ENCODE assay signal across 11 mouse cellular contexts in the genomic region with DNA sequence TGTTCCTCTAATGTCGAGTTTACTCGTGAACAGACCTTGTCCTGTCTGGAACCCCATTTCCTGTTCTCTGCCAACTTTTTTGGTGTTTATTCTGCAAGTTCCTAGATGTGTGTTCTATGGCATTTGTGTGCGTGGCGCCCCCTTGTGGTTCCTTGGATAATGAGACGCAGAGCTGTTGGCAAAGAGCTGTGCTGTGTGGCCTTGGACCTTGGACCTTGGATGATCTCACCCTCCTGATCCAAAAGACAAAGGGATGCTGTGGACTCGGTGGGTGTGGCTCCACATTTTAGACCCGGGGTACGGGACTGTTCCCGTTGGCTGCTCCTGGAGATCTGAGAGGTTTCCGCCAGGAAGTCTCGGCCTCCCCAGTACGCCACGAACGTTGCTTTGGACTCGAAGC. TPM values are rescaled to one million over a fixed set of nuclear protein-coding genes. Genes with fewer than 3 reads are reported as not detected.
DNase-seq lines count a peak whose midpoint lies in the region; ATAC-seq and TF ChIP-seq lines count a peak whose summit lies in the region.
"Had no signal": no experiment of that assay in that cellular context is flagged by ENCODE, and none has a peak within 500 bp of the region (broad histone marks: within the 10 kb centered on the region; RNA-seq: fewer than 3 reads in every experiment).

A gene (plus strand): TSS at position 271 of the 400 bp plus-strand sequence.

- peak; percentile 60 for TF ChIP-seq CTCF in liver, postnatal 0 days (IDR thresholded peaks at IDR 0.05; ENCODE audit: low read depth)

- no peaks in the 10 kb centered on the region for H3K27me3 ChIP-seq in heart, embryonic 10.5 days (ENCODE audit: insufficient read depth, poor library complexity, severe bottlenecking)
- H3K27me3 ChIP-seq in liver, postnatal 0 days (ENCODE audit: insufficient read depth, low read length) = no peaks in the 10 kb centered on the region
- H3K27me3 ChIP-seq in neural tube, embryonic 15.5 days (replicated peaks) = no peaks in the 10 kb centered on the region
- H3K27me3 ChIP-seq: embryonic facial prominence, embryonic 12.5 days; neural tube, embryonic 12.5 days had no signal

- no peaks in the 10 kb centered on the region for H3K9me3 ChIP-seq in heart, embryonic 10.5 days
- H3K9me3 ChIP-seq in liver, postnatal 0 days (ENCODE audit: low read length) = no peaks in the 10 kb centered on the region
- no peaks in the 10 kb centered on the region for H3K9me3 ChIP-seq in neural tube, embryonic 15.5 days (replicated peaks)
- H3K9me3 ChIP-seq: embryonic facial prominence, embryonic 12.5 days; neural tube, embryonic 12.5 days had no signal

- no peak within 1 kb of the TSS for H3K27ac ChIP-seq in heart, embryonic 10.5 days
- H3K27ac ChIP-seq in liver, postnatal 0 days (ENCODE audit: low read depth) = no peak within 1 kb of the TSS
- no peak within 1 kb of the TSS for H3K27ac ChIP-seq in neural tube, embryonic 15.5 days (replicated peaks)
- H3K27ac ChIP-seq: embryonic facial prominence, embryonic 12.5 days; neural tube, embryonic 12.5 days had no signal

- no peaks in the 10 kb centered on the region for H3K36me3 ChIP-seq in heart, embryonic 10.5 days
- no peaks in the 10 kb centered on the region for H3K36me3 ChIP-seq in liver, postnatal 0 days (replicated peaks; ENCODE audit: insufficient read depth, low read length)
- H3K36me3 ChIP-seq in neural tube, embryonic 15.5 days = no peaks in the 10 kb centered on the region
- H3K36me3 ChIP-seq: embryonic facial prominence, embryonic 12.5 days; neural tube, embryonic 12.5 days had no signal

- intact Hi-C loops in heart, postnatal 36 days (cut with DNase I) = no loop called here

- no peak for TF ChIP-seq EP300 in liver, postnatal 0 days (IDR thresholded peaks at IDR 0.05; ENCODE audit: low read depth)

- no peak within 1 kb of the TSS for H3K4me2 ChIP-seq in liver, postnatal 0 days (ENCODE audit: low read depth, low read length)
- no peak within 1 kb of the TSS for H3K4me2 ChIP-seq in neural tube, embryonic 15.5 days
- H3K4me2 ChIP-seq: embryonic facial prominence, embryonic 12.5 days; neural tube, embryonic 12.5 days had no signal

- no peak within 1 kb of the TSS for H3K9ac ChIP-seq in liver, postnatal 0 days (replicated peaks)
- H3K9ac ChIP-seq in neural tube, embryonic 15.5 days (replicated peaks) = no peak within 1 kb of the TSS
- H3K9ac ChIP-seq: embryonic facial prominence, embryonic 12.5 days; neural tube, embryonic 12.5 days had no signal

- peak; percentile 23 to 53 for DNase-seq in heart, postnatal 36 days
- no peak for DNase-seq in heart, embryonic 10.5 days (ENCODE audit: low spot score)
- DNase-seq in right cerebral cortex, postnatal 14 days = peak; percentile 27
- no peak for DNase-seq in right cerebral cortex, postnatal 25 days
- DNase-seq in adrenal gland, postnatal 25 days = peak; percentile 78
- peak; percentile 58 for DNase-seq in liver, postnatal 0 days
- DNase-seq in embryo, embryonic 10 days (ENCODE audit: low spot score) = no peak

- no peaks in the 10 kb centered on the region for H3K4me1 ChIP-seq in heart, embryonic 10.5 days
- no peaks in the 10 kb centered on the region for H3K4me1 ChIP-seq in liver, postnatal 0 days (ENCODE audit: insufficient read depth)
- H3K4me1 ChIP-seq in neural tube, embryonic 15.5 days = no peaks in the 10 kb centered on the region
- H3K4me1 ChIP-seq: embryonic facial prominence, embryonic 12.5 days; neural tube, embryonic 12.5 days had no signal

- H3K4me3 ChIP-seq in heart, embryonic 10.5 days = no peak within 1 kb of the TSS
- H3K4me3 ChIP-seq in liver, postnatal 0 days (ENCODE audit: low read depth, low read length) = no peak within 1 kb of the TSS
- H3K4me3 ChIP-seq in neural tube, embryonic 15.5 days (replicated peaks) = no peak within 1 kb of the TSS
- H3K4me3 ChIP-seq: embryonic facial prominence, embryonic 12.5 days; neural tube, embryonic 12.5 days had no signal

- 78% methylated on average over 15 of the region's 15 CpGs for WGBS in heart, embryonic 10.5 days
- 73% methylated on average over 15 of the region's 15 CpGs for WGBS in liver, postnatal 0 days (ENCODE audit: insufficient replicate concordance)
- 84% methylated on average over 15 of the region's 15 CpGs for WGBS in neural tube, embryonic 15.5 days

- ATAC-seq in liver, postnatal 0 days = no peak
- no peak for ATAC-seq in neural tube, embryonic 15.5 days (ENCODE audit: low FRiP score)

RNA-seq across cellular contexts. Expression of the gene that starts here (rescaled TPM):
- total RNA-seq in heart, postnatal 36 days (2021) = not detected
- polyA plus RNA-seq in heart, embryonic 10.5 days (2016; fragmentation: Nextera tagmentation; extraction: Ambion mirVana) = not detected in 2 replicates
- 1.0 TPM in 1 of 2 replicates, not detected in the other for total RNA-seq in adrenal gland, postnatal 25 days (2021)
- not detected in 2 replicates for polyA plus RNA-seq in liver, postnatal 0 days (2015; fragmentation: Nextera tagmentation; extraction: Ambion mirVana)
- polyA plus RNA-seq in neural tube, embryonic 15.5 days (2015; fragmentation: Nextera tagmentation; extraction: Ambion mirVana) = not detected in 2 replicates
- total RNA-seq: layer of hippocampus, postnatal 14 days had no signal
- polyA plus RNA-seq: embryonic facial prominence, embryonic 12.5 days; neural tube, embryonic 12.5 days had no signal

Comparison
In these comparisons a context has a peak if more than half of its experiments do, and no peak if none do; other contexts are left out.
1. DNase-seq: peak in right cerebral cortex, postnatal 14 days (single experiment) and adrenal gland, postnatal 25 days (single experiment); none in heart, embryonic 10.5 days (single experiment), right cerebral cortex, postnatal 25 days (single experiment) and embryo, embryonic 10 days (single experiment).
2. Peak in DNase-seq in heart, postnatal 36 days; RNA of the gene not detected or under 1 TPM.
3. Peak in DNase-seq in liver, postnatal 0 days; RNA of the gene not detected or under 1 TPM.